Mouse (Mus musculus): ENCODE measurements at regions not wholly inside any gene's neighbourhood (a gene's known extent, or its start where the extent isn't known, plus 50 kb on each side); places are given as distances from the start of the nearest gene placed in this dataset.

DNA sequence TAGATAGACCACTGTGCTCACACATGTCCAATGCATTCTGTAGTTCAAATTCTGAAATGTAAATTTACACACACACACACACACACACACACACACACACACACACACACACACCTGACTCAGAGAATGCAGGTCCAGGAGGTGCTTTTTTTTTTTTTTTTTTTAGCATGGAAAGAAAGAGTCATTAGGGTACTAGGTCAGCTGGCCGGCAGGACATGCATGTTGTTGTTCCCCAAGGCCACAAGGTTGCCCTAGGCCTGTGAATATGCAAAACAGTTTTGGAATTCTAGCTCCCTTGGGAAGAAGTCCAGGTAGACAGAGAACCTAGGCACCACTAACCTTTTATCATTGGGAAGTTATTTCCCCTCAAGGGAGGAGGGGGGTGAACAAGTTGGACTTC, 184.1 kb upstream of the Marcks start:
- DNase-seq (ENCODE audit: low spot score in 2 of 2), result no peak

DNA sequence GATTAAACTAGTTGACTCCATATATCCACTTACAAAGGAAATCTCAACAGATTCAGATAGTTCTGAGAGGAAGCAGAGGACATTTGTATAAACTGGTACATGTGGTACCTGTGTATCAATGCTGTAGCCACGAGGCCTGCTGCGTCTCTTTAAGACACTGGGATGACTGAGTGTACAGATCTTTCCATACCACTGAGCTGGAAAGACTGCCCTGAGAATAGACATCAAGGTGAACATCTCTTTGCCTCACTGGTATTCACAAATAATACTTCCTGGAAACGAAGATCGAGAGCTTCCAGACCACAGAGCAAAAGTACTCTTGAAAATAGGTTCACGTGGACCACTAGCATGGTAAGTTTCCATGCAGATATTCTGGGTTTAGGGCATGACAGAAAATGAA, 183.6 kb upstream of the Marcks start:
- no peak for DNase-seq (ENCODE audit: low spot score in 2 of 2)

DNA sequence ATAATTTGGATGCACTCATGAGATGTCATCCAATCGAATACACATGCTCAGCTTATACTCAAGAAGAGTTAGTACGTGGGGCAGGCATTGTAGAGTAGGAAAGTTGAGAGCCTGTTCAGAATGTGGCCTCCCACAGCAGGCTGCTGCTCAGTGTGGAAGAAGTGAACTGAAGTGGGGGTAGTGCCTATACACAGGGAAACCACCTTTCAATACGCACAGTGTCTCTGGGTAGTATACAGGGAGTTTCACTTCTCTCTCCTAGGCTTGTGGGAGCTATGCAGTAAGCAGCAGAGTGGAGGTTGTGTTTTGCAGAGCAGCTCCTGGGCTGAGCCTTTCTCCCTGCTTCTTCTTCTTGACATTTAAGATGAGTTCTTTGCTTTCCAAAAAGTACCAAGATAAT, 182.5 kb upstream of the Marcks start:
- DNase-seq (ENCODE audit: low spot score in 2 of 2), result no peak

DNA sequence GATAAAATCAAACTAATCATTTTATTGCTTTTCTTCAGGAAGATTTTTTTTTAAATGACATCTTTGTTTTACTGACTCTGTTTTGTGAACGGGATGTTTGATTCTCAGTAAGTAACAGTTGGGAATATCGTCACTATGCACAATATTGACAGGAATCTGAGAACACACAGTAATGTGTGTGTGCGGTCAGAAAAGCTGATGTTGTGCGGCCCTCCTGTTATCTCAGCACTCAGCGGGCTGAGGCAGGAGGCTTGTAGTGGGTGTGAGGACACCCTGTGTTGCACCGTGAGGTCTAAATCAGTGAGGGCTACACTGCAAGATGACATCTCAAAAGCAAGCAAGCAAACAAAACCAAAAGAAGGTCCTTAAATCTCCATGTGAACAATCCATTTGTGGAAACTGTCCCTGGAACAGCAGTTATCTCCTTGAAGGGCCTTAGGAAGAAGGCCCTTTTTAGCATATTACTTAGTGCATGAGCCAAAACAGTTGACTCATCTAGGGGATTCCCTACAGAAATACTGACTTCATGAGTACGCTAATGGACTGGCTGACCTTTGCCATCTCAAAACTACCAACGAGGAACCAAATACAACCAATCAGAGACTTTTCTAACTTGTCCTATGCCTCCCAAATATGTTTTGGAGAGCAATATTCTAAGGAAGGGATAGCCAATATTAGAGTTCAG, 181.2 kb upstream of the Marcks start:
- no peak for DNase-seq (ENCODE audit: low spot score in 2 of 2)

DNA sequence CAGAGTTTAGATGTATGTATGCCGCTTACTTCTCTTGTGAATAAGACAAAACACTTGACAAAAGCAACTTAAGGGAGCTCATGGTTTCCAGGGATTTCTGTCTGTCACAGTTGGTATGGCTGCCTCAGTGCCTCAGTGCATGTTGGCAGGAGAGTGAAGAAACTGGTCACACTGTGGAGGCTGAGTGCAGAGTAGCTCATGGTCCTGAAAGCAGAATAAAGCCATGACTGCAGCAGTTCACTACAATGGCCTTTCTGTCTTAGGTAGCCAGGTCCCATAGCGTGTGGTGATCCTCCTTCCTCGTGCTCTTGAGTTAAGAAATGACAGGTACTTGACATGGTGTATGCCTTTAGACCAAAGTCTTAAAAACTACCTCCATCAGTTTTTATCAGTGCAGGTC, 178.0 kb upstream of the Marcks start:
- DNase-seq (ENCODE audit: low spot score in 2 of 2), result no peak

DNA sequence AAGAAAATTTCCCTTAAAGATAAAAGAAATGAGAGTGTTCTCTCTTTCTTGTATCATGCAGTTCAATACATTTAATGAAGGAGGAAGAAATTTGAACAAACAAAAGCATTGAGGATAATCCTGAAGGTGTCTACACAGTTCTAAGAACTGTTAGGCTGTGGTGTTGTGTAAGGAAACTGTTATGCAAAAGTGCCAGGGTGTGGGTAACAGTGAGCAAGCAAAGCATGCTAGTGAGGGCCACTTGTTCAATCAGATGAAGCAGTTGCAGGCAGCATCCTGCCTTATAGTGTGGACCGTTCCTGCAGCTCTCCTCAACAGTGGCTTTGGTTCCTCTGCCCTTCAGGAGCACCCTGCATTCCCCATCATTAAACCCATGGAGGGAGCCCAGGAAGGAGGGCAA, 177.1 kb upstream of the Marcks start:
- DNase-seq (ENCODE audit: low spot score in 2 of 2), result no peak

DNA sequence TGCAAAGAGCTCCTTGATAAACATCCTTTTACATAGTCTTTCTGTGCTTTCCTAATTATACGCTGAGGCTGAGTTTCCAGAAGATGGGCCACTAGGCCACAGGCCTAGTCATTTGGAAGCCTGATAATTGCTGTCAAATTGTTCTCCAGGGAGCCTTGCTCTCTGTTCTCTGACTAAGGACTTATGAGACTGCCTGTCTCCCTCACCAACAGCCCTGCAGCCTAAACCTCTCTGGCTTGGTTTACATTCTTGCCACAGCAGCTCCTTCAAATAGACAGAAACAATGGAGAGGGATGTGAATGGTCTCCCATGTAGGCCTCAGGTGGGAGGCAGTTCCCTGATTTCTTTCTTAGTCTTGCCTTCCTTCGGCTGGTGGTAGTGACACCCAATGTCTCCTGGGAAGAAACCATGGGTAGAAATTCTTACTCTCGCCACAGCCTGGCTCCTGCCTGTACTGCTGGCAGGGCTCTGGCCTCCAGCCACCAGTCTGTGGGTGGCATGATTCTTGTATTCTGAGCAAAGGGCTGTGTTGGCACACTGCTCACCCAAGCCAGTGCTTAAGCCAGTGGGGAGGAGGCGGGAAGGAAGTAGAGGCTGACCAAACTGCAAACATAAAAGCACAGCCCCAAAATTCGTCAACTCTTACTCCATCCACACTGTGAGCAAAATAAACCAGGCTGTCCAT, 176.2 kb upstream of the Marcks start:
- peak; percentile 41 to 70 for DNase-seq (ENCODE audit: low spot score in 2 of 2)

DNA sequence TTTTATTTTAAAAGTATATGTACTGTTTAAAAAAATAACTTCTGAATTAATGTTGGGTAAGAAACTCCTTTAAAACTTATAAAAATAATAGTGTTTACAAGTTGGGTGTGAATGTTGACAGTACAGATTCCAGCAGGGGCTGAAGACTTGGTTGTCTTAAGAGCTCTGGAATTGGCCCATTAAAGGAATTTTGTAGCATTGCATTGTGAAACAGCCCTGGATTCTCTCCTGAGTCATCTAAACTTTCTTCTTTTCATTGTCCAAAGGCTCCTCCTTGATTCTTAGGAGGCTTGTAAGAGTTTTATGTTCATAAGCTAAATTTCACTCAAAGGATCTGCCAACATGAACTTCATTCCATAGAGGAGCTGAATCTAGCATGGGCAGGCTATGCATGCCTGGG, 174.7 kb upstream of the Marcks start:
- no peak for DNase-seq (ENCODE audit: low spot score in 2 of 2)

DNA sequence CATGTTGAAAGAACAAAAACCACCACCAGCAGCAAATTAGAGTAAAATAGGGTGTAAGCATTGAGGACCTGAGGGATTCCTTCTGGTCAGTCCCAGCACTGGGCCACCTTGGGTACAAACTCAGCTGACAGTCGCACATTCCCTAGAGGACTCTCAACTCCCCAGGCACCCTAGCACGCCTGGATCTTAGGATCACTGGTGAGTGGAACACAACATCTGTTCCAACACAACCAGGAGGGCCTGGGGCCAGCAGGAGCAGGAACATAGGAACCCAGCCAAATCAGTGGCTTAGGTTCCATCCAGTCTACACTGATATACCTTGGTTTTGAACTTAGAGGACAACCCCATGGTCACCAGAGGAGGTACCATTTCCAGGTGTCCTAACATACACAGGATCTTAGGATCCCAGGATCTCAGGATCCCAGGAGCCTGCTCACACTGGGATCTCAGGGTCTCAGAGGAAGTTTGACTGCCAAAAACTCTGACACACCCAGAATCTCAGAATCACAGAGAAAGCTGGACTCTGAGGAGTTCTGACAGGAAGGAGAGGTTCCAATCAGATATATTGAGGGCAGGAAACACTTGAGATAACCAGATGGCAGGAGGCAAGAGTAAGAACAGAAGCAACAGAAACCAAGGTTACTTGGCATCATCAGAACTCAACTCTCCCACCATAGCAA, 171.7 kb upstream of the Marcks start:
- no peak for DNase-seq (ENCODE audit: low spot score in 2 of 2)

DNA sequence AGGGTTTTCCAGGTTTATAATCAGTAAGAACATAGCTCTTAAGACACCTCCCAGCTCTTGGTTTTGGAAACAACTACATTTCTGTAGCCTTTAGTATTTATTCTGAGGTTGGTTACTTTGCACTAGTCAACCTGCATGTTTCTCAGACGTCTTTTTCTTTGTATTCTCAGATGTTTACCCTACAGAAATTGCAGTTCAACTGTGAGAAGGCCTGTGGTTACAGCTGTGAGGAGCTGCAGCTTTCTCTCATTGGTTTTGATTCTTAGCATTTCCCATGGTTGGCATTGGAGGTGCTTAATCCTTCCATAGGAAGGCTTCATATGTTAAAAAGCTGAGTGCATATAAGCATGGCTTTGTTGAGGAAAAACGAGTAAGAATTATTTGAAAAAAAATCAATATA, 165.9 kb upstream of the Marcks start:
- DNase-seq (ENCODE audit: low spot score in 2 of 2), result no peak

DNA sequence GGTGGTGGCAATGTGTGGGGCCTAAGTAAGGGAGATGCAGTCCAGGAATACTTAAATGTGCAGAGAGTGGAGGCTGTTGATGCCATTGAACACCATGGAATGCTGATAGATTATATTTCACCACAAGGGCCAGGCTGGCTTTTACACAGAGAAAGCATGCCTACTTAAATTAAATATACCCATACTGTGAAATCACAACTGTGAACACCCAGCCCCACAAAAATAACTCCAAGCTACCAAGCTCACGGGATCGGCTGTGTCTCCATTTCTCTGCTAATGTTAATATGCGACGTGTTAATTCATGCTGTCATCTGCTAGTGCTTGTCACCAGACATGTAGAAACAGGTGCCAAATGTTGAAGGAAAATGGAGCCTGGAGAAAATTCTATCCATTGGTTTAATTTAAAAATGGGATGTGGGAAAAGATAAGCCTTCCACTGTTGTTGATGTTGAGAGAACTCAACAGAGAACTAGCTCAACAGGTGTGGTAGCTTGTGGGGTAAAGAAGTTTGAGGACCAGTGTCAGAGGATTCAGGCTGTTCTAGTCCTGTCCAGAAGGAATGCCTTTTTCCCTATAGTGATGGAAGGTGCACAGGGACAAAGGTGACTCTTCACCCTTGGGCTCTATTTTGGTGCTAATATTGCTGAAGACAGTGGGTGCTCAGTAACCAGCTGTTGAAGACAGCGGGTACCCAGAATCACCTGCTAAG, 161.6 kb upstream of the Marcks start:
- no peak for DNase-seq (ENCODE audit: low spot score in 2 of 2)

DNA sequence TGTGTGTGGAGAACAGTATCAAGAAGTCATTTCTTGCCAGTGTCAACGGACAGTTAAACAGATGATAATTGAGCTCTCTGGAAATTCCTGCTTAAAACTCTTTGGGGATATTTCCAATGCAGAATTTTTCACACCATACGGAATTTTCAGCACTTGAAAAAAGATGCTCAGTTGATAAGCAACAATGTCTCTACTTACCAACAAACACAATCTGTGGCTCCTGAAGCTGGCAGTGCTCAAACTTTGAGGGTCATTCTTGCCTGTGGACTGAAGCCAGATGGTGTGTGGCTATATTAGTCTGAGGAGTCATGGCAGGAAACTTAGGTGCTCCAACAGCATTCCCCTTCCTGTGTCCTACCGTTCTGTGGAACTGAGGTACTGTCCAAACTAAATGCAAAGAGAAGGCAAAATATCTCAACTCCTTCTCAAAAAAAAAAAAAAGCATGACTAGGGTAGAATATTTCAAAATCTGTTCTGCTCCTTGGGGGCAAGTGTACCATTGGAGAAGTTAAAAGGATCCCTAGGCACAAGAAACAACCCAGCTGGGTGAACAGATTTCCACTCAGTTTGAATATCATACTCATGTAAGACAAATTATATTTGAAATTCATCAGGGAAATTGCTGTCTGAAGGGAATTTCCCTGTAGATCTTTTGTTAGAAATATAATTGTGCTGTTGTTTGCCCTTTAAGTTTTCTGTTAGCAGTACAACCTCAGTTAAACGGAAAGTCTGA, 160.1 kb upstream of the Marcks start:
- DNase-seq (ENCODE audit: low spot score in 2 of 2), result no peak

DNA sequence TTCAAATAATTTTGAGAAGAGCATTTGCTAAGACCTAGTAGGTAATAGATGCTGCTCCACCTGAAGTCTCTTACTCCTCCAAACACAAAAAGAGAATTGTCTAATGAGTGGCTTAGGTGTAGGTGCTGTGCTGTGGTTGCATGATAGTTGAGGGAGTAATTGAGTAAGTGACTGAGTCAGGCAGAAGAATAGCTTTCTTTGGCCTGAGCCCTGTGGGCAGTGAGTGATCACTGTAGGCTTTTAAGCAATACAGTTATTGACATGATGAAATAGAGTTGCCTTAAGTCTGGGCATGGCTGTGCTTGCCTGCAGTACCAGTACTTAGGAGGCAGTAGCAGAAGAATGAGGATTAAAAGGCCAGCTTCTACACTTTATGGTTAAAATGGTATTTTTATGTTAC, 155.5 kb upstream of the Marcks start:
- DNase-seq (ENCODE audit: low spot score in 2 of 2), result no peak

DNA sequence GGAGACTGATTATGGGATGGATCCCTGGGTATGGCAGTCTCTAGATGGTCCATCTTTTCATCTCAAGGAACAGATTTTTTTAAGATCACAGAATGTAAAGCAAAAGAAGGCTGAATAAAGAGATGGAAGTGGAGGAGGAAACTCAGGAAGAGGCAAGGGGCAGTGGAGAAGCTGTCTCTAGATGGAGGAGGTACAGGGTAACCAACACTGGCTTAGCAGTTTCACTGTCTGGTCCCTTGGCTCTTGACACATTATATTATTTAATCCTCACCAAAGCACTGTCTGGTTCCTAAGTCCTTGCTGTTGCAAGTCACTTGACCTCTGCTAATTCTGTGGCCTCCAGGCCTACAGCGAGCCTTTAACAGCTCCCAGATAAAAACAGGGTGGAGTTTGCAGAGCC, 154.6 kb upstream of the Marcks start:
- no peak for DNase-seq (ENCODE audit: low spot score in 2 of 2)

DNA sequence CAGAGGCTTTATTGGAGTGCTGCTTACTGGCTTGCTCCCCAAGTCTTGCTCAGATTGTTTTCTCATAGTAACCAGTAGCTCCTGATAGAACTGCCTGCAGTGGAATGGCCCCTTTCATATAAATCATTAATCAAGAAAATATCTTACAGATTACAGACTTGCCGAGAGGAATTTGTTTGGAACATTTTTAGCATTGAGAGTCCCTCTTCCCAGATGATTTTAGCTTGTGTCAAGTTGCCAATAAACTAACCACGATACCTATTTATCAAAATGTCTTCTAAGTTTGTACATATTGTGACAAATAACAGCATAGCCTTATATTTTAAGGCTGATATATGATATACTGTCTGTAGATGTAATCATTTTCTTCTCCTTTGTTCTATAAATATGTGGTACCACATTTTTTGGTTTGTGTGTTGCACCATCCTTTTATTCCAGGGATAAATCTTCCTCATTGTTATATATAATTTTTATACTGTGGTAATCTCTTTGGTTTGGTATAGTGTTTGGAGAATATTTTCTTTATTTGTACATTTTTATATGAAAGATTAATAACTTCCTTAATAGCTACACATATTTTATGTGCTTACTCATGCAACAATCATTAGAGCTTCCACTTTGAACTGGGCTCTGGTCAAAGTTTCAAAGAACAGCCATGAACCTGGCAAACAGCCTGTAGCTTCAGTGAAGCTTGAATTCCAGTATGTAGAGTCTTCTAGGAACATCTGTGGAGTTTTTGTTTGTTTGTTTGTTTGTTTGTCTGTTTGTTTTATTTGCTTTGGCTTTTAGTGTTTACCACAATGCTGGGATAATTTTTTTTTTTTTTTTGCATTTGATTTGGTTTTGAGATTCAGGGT, 153.1 kb upstream of the Marcks start:
- DNase-seq (ENCODE audit: low spot score in 2 of 2), result no peak

DNA sequence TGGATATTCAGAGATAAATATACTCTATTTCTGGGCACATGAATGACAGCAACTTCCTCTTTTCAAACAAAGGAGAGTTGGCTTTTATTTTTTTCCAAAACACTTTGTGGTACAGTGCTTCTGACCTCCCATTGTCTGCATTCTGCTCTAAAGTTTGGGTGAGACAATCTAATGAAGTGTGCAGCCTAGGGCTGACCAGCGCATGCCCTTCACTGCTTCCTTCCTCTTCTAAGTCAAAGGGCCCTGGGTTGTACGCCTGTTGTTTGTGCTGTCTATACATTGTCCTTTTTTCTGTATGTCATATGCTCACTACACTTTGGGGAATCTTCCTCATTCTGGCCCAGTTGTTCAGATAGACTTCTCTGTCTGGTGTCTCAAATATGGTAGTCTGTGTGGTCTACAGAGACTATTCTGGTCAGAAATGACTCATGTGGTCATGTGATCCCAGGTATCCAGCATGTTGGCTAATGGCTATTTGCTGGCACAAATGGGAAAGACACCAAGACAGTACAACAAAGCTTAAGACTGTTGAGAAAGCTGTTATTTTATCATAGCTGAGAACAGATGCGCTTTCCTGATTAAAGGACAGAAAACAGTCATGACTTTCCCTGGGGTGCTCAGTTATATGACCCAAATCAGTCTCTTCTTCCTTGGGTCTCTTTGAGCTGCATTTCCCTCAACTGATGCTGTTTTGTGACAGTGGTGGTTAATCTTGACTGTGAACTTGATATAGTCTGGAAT, 151.4 kb upstream of the Marcks start:
- DNase-seq (ENCODE audit: low spot score in 2 of 2), result no peak

DNA sequence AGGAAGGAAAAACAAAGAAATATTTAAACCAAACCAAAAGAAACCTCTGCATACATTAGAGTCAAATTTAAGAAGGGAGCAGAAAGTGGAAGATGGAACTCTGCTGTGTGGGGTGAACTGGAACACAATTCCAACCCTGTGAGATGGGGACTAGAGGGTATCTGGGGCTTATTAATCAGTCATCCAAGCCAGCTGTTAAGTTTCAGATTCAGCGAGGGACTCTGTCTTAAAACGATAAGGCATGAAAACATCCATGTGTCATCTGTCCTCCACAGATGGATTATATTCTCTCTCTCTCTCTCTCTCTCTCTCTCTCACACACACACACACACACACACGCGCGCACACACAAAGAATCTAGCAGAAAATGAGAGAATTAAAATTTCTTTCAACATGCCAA, 147.6 kb upstream of the Marcks start:
- DNase-seq (ENCODE audit: low spot score in 2 of 2), result no peak

DNA sequence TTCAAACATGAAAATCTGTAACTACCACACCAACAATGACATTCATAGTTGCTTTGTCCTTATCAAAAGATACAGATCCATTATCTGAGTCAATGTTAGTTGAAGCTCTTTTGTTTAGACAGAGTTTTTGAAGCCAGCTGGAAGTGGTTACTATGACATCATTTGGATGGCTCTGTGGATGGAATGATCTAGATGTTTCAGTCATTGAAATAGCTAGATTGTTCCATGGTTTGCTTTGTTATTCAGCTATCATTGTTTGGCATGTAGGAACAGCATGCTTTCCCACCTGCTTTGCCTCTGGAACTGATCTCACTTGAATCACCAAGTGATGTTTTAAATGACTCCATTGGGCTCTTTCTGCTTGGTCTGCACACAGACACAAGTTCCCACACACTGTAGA, 144.2 kb upstream of the Marcks start:
- DNase-seq (ENCODE audit: low spot score in 2 of 2), result no peak

DNA sequence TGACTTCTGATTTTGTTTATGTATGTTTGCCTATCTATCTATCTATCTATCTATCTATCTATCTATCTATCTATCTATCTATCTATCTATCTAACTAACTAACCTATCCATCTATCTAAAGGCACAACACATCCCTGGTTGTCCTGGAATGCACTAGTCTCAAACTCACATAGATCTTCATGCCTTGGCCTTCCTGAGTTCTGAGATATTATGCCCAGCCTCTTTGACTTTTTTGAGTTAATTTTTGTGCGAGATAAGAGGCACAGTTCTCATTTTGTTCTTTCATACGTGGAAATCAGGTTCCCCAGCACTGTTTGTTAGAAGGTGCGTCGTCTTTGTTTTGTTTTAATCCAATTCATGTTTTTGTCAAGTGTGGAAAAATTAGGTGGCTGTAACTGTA, 142.1 kb upstream of the Marcks start:
- DNase-seq (ENCODE audit: low spot score in 2 of 2), result no peak

DNA sequence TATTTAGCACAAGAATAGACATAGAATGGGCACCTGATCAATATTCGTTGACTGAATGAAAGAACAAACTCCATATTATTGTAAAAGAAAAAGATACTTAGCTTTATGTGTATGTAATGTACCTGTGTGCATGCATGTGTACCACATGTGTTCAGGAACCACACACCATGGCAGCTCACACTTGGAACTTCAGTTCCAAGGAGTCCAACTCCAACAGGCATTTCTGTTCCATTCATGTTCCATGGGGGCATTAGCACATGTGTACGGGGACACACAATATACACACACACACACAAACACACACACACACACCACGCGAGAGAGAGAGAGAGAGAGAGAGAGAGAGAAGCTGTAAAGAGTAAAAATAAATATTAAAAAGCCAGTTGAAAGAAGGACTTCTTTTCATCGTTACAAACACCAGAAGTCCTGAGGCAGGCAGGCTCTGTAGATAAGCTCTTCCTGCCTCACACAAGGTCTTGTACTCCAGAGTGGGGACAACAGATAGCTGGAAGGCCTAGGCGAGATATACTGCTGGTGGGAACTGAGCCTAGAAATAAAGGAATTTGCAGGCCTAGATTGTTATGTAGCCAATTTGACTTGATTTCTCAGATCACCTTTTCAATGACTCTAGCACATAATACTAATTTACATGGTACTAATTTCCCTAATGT, 141.6 kb upstream of the Marcks start:
- DNase-seq (ENCODE audit: low spot score in 2 of 2), result no peak

All from right cerebral cortex, postnatal 36 days (tissue).